Comparison of ENCODE assay signal across 27 mouse cellular contexts in the genomic region with DNA sequence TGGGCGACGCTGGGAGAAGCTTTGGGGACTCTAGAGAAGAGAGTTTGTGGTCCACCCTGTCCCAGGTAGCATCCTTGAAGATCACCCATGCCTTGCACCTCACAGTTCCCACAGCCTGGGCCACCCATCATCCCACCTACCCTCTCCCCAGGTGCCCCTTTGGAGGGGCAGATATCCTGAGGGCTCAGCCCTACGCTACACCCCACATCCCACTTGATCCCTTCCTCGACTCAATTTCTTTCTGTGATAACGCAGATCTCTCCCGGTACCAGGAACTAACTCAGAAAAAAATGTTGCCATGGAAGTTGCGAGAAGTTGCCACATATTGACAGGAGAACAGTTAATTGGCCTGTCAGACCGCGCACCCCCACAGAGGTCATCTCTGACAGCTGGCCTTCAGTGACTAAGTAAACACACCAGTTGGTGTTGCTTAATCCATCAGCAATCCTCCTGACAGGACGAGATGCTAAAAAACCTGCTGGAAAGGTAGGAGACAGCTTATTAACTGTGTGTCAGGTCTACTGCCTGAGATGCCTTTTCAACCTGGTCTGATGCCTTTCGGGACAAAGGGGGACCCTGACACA. TPM values are rescaled to one million over a fixed set of nuclear protein-coding genes. Genes with fewer than 3 reads are reported as not detected.
DNase-seq lines count a peak whose midpoint lies in the region; ATAC-seq and TF ChIP-seq lines count a peak whose summit lies in the region.
"Had no signal": no experiment of that assay in that cellular context is flagged by ENCODE, and none has a peak within 500 bp of the region (broad histone marks: within the 10 kb centered on the region; RNA-seq: fewer than 3 reads in every experiment).

No protein-coding gene starts in this region.

- peak; percentile 28 for DNase-seq in adrenal gland, adult 2 months
- no peak for DNase-seq in adrenal gland, adult (ENCODE audit: inconsistent age in 2 of 2, low spot score in 1 of 2)
- peak; percentile 14 for DNase-seq in brain, embryonic 14.5 days (ENCODE audit: low read depth)
- DNase-seq in liver, embryonic 13.5 days: no peak
- DNase-seq in gastrocnemius, postnatal 25 days: no peak
- no peak for DNase-seq in frontal cortex, postnatal 36 days (ENCODE audit: low spot score in 2 of 2)
- DNase-seq: adrenal gland, postnatal 14 days; cerebellum, adult 11-12 months; cerebellum, adult 8-10 months; cerebellum, postnatal 10 days; cerebellum, postnatal 36 days; embryo, embryonic 11 days; gastrocnemius, adult 2 months; gastrocnemius, postnatal 14 days; heart, adult 2 months had no signal

- H3K4me1 ChIP-seq in liver, embryonic 13.5 days (replicated peaks): 0 out of 2 replicates have a peak, but pooled peaks cover 4% of the 10 kb centered on the region
- no peaks in the 10 kb centered on the region; the same call in none of the 2 replicates for H3K4me1 ChIP-seq in liver, embryonic 16.5 days (ENCODE audit: control insufficient read depth, low read depth, low read length)
- no peaks in the 10 kb centered on the region for H3K4me1 ChIP-seq in hindbrain, embryonic 13.5 days (replicated peaks)
- H3K4me1 ChIP-seq: embryonic facial prominence, embryonic 10.5 days; embryonic facial prominence, embryonic 13.5 days; forebrain, embryonic 12.5 days; forebrain, embryonic 15.5 days; heart, embryonic 10.5 days; heart, embryonic 13.5 days; hindbrain, embryonic 12.5 days had no signal

- no peak overlapping the region for H3K4me2 ChIP-seq in liver, embryonic 13.5 days
- H3K4me2 ChIP-seq in liver, embryonic 16.5 days (ENCODE audit: low read depth, low read length): no peak overlapping the region
- H3K4me2 ChIP-seq in hindbrain, embryonic 13.5 days: no peak overlapping the region
- H3K4me2 ChIP-seq: embryonic facial prominence, embryonic 13.5 days; forebrain, embryonic 12.5 days; forebrain, embryonic 15.5 days; heart, embryonic 13.5 days; hindbrain, embryonic 12.5 days had no signal

- H3K9me3 ChIP-seq in liver, embryonic 13.5 days (replicated peaks): no peaks in the 10 kb centered on the region; the same call in 1 of the 2 replicates
- H3K9me3 ChIP-seq in liver, embryonic 16.5 days (replicated peaks; ENCODE audit: control insufficient read depth, low read length): no peaks in the 10 kb centered on the region
- H3K9me3 ChIP-seq in hindbrain, embryonic 13.5 days: 0 out of 2 replicates have a peak, but pooled peaks cover 12% of the 10 kb centered on the region
- H3K9me3 ChIP-seq: forebrain, embryonic 12.5 days; forebrain, embryonic 15.5 days had no signal

- no peak for TF ChIP-seq CTCF in brain, embryonic 14.5 days (IDR thresholded peaks at IDR 0.05; ENCODE audit: borderline replicate concordance, extremely low read depth, insufficient read depth, insufficient read length)

- no peaks in the 10 kb centered on the region for H3K36me3 ChIP-seq in liver, embryonic 13.5 days
- H3K36me3 ChIP-seq in liver, embryonic 16.5 days (ENCODE audit: control insufficient read depth, insufficient read depth): no peaks in the 10 kb centered on the region
- no peaks in the 10 kb centered on the region for H3K36me3 ChIP-seq in hindbrain, embryonic 13.5 days
- H3K36me3 ChIP-seq: embryonic facial prominence, embryonic 10.5 days; embryonic facial prominence, embryonic 13.5 days; forebrain, embryonic 12.5 days; forebrain, embryonic 15.5 days; heart, embryonic 10.5 days; heart, embryonic 13.5 days; hindbrain, embryonic 12.5 days had no signal

- no peak for TF ChIP-seq POLR2A in brain, embryonic 14.5 days (IDR thresholded peaks at IDR 0.05; ENCODE audit: borderline replicate concordance, extremely low read depth, insufficient read depth, insufficient read length, poor library complexity, severe bottlenecking)

- peak; percentile 64 for ATAC-seq in liver, embryonic 13.5 days (ENCODE audit: low read depth)
- ATAC-seq in liver, embryonic 16.5 days (ENCODE audit: low read depth): peak; percentile 82
- ATAC-seq in hindbrain, embryonic 13.5 days (ENCODE audit: low FRiP score): no peak
- ATAC-seq: activated CD4-positive, CD25-positive, alpha-beta regulatory T cell, adult 4 months; forebrain, embryonic 15.5 days; hindbrain, embryonic 16.5 days had no signal

- no peak overlapping the region for H3K27ac ChIP-seq in liver, embryonic 13.5 days
- H3K27ac ChIP-seq in liver, embryonic 16.5 days (ENCODE audit: low read length): no peak overlapping the region
- no peak overlapping the region for H3K27ac ChIP-seq in hindbrain, embryonic 13.5 days
- H3K27ac ChIP-seq: embryonic facial prominence, embryonic 10.5 days; embryonic facial prominence, embryonic 13.5 days; forebrain, embryonic 12.5 days; forebrain, embryonic 15.5 days; gastrocnemius, adult 2 months; heart, adult 2 months; heart, embryonic 10.5 days; heart, embryonic 13.5 days; hindbrain, embryonic 12.5 days had no signal

- no peaks in the 10 kb centered on the region for H3K27me3 ChIP-seq in liver, embryonic 13.5 days
- H3K27me3 ChIP-seq in liver, embryonic 16.5 days (ENCODE audit: control insufficient read depth, insufficient read depth, low read depth, low read length): no peaks in the 10 kb centered on the region
- H3K27me3 ChIP-seq in hindbrain, embryonic 13.5 days: no peaks in the 10 kb centered on the region
- H3K27me3 ChIP-seq: embryonic facial prominence, embryonic 13.5 days; forebrain, embryonic 12.5 days; forebrain, embryonic 15.5 days; heart, embryonic 13.5 days; hindbrain, embryonic 12.5 days had no signal

- WGBS in liver, embryonic 13.5 days (ENCODE audit: insufficient replicate concordance): 68% methylated on average over 11 of the region's 11 CpGs
- WGBS in liver, embryonic 16.5 days (ENCODE audit: insufficient replicate concordance): 68% methylated on average over 11 of the region's 11 CpGs
- WGBS in hindbrain, embryonic 13.5 days: 83% methylated on average over 11 of the region's 11 CpGs

- no peak overlapping the region for H3K4me3 ChIP-seq in liver, embryonic 13.5 days (replicated peaks)
- H3K4me3 ChIP-seq in liver, embryonic 16.5 days (ENCODE audit: low read depth, low read length): no peak overlapping the region
- no peak overlapping the region for H3K4me3 ChIP-seq in hindbrain, embryonic 13.5 days
- H3K4me3 ChIP-seq: embryonic facial prominence, embryonic 10.5 days; embryonic facial prominence, embryonic 13.5 days; erythroblast, embryonic 14.5 days; forebrain, embryonic 12.5 days; forebrain, embryonic 15.5 days; gastrocnemius, adult 2 months; heart, adult 2 months; heart, embryonic 10.5 days; heart, embryonic 13.5 days; hindbrain, embryonic 12.5 days had no signal

- no peak overlapping the region for H3K9ac ChIP-seq in liver, embryonic 13.5 days
- no peak overlapping the region for H3K9ac ChIP-seq in liver, embryonic 16.5 days (ENCODE audit: low read depth, low read length)
- H3K9ac ChIP-seq in hindbrain, embryonic 13.5 days: no peak overlapping the region
- H3K9ac ChIP-seq: embryonic facial prominence, embryonic 13.5 days; forebrain, embryonic 12.5 days; forebrain, embryonic 15.5 days; heart, embryonic 13.5 days; hindbrain, embryonic 12.5 days had no signal

RNA-seq across cellular contexts. Expression of a gene that starts 17.3 kb away (rescaled TPM):
- 10 to 100 TPM; 17.9 to 25.7 TPM for total RNA-seq in adrenal gland, adult 2 months (2021)
- polyA plus RNA-seq in adrenal gland, adult 2 months (2012; rRNA removed): 27.5 and 30.1 TPM in 2 replicates
- polyA plus RNA-seq in brain, embryonic 14.5 days (2012; rRNA removed): 7.0 and 10.9 TPM in 2 replicates
- polyA plus RNA-seq in liver, embryonic 13.5 days (2015; fragmentation: Nextera tagmentation; extraction: Ambion mirVana): 4.6 and 5.8 TPM in 2 replicates
- 3.4 and 3.8 TPM in 2 replicates for polyA plus RNA-seq in liver, embryonic 16.5 days (2015; fragmentation: Nextera tagmentation; extraction: Ambion mirVana)
- total RNA-seq in gastrocnemius, postnatal 25 days (2021): 1 to 10 TPM in 1 of 2 experiments, under 1 TPM in 1; 0.87 to 1.2 TPM
- 4.2 and 4.5 TPM in 2 replicates for polyA plus RNA-seq in hindbrain, embryonic 13.5 days (2015; fragmentation: Nextera tagmentation; extraction: Ambion mirVana)

RNA-seq across cellular contexts. Expression of a gene that starts 17.5 kb away (rescaled TPM):
- total RNA-seq in adrenal gland, adult 2 months (2021): 10 to 100 TPM in 1 of 2 experiments, 1 to 10 TPM in 1; 7.1 to 11.1 TPM
- polyA plus RNA-seq in adrenal gland, adult 2 months (2012; rRNA removed): 0.60 and 0.88 TPM in 2 replicates
- polyA plus RNA-seq in brain, embryonic 14.5 days (2012; rRNA removed): 1.7 and 6.3 TPM in 2 replicates
- 0.74 and 1.0 TPM in 2 replicates for polyA plus RNA-seq in liver, embryonic 13.5 days (2015; fragmentation: Nextera tagmentation; extraction: Ambion mirVana)
- polyA plus RNA-seq in liver, embryonic 16.5 days (2015; fragmentation: Nextera tagmentation; extraction: Ambion mirVana): 0.98 and 1.1 TPM in 2 replicates
- total RNA-seq in gastrocnemius, postnatal 25 days (2021): 1 to 10 TPM; 1.5 to 3.2 TPM
- polyA plus RNA-seq in hindbrain, embryonic 13.5 days (2015; fragmentation: Nextera tagmentation; extraction: Ambion mirVana): 7.2 and 8.7 TPM in 2 replicates
- polyA plus RNA-seq: erythroblast, embryonic 14.5 days had no signal

Comparison
In these comparisons a context has a peak if more than half of its experiments do, and no peak if none do; other contexts are left out.
1. DNase-seq: peak in adrenal gland, adult 2 months (single experiment) and brain, embryonic 14.5 days (single experiment); none in adrenal gland, adult (0 of 2), liver, embryonic 13.5 days (single experiment), gastrocnemius, postnatal 25 days (single experiment) and frontal cortex, postnatal 36 days (0 of 2).